Mouse (Mus musculus): ENCODE measurements around the gene Bub1. TPM values are rescaled to one million over a fixed set of nuclear protein-coding genes. Genes with fewer than 3 reads are reported as not detected.

Bub1 gene
- total RNA-seq, 2 experiments from 2014 or later = 0.16 TPM; not detected in 1

DNA sequence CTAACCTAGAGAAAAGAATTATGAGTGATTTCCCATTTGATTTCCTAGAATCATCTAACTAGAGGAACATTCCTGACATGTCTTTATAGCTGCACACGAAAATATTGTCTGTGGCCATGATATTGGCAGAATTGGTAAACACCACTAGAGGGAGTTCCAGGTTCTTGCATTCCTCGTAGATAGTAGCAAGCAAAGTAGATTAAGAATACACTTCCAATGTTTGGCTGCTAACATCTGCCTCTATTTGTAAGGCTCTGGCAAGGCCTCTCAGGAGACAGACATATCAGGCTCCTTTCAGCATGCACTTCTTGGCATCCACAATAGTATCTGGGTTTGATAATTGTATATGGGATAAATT, 1.1 kb upstream of the Bub1 start:
- TF ChIP-seq CTCF (IDR thresholded peaks at IDR 0.05) = peak; percentile 53
- no peak for DNase-seq (ENCODE audit: extremely low spot score in 1 of 2, low spot score in 2 of 2)
- H3K4me3 ChIP-seq = no peak overlapping the region
- intact Hi-C loops (cut with DNase I) = no loop called here
- H3K27ac ChIP-seq = no peak overlapping the region

DNA sequence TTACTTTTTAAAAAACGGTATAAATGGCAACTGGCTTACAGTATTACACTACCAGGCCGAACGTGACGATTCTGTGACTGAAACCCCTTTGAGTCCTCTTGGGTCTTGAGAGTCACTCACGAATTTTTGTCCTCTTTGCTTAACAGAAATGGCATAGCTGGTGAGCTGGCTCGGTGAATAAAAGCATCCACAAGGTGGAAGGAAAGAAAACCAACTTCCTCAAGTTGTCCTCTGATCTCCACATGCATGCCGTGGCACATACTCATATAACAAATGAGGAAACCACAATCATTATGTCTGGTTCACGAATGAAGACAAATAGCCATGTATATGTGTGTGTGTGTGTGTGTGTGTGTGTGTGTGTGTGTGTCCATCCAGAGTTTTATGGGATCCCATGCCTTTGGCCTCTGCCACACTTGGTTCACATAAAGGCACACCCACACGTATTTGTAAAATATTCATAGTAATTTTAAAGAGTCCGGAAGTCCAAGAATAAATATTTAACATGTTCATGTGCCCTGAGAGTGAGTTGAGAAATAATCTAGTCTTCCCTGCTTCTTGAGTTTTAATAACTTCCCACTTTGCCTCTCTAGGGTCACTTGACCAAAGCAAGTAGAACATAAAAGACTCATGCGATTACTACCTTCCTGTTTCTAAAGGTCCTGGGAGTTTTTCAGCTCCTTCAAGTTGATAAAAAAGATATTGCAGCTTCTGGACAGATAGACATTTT, 603 bp upstream of the Bub1 start:
- intact Hi-C loops (cut with DNase I) = no loop called here
- Histone ChIP-seq H3K27ac (no peak overlapping the region), H3K4me3 (peak overlapping the region; percentile 52)
- TF ChIP-seq CTCF (IDR thresholded peaks at IDR 0.05) = no peak
- no peak for DNase-seq (ENCODE audit: extremely low spot score in 1 of 2, low spot score in 2 of 2)

DNA sequence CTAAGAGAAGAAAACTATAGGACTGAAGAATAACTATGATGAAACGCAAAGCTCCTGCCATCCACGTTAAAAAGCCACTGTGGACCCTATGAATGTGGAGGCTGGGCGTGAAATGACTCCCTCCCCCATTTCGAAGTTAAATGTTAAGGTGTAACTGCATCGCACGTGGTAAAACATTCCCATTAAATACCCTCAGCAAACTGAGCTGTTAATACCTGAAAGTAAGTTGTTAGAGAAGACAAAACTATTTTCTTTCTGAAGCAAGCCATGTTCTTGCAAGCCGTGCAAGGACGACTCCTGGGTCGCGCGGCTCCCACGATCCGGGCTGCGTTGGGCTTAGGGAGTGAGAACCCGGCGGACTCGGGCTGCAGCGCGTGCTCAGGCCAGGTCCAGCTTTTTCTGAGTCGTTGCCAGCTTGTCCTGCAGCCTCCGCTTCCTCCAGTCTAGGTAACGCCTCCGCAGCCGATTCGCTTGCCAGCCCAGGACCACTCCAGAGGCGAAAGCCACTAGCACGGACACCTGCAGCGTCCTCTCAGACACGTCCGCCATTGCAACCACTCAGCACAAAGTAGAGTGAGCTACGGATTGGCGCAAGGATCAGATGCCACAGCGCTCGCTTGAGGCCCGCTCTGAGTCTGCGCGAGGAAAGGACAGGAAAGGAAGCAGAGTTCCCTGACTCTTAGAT, 39.6 kb downstream of the Bub1 start, which contains the start of gene Mtln:
TSS of gene Mtln (minus strand) at position 570 of the 685 bp plus-strand sequence.
- no peak for TF ChIP-seq CTCF (IDR thresholded peaks at IDR 0.05)
- peak; percentile 87 to 89 for DNase-seq (ENCODE audit: extremely low spot score in 1 of 2, low spot score in 2 of 2)
- intact Hi-C loops (cut with DNase I) = no loop called here
- peak within 1 kb of the TSS; percentile 91 for H3K27ac ChIP-seq
- H3K4me3 ChIP-seq = peak within 1 kb of the TSS; percentile 62

DNA sequence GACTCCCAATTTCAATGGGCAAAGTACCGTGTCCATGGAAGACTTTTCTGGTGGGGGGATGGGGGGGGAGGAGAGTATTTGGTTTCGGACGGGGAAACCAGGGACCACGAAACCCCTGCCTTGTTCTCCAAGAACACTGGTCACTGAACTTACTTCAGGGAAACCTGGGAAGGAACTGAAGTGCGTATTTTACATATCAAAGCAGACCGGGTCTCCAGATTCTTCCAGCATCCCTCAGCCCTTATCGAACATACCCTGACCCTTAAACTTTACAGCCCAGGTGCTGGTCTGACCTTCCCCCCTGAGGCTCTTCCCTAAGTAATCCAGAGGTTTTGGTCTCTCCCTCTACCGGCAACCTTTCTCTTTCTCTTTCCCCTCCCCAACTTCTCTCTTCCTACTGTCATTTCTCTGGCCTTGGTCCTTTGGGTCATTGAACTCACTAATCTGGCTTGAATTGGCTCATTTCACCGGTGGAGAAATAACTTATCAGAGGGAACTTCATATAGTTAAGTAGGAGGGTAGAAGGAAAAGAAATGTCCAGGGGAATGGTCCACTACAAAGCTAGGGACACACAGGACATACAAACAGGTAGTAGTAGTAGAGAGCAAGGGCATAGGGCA, 41.9 kb downstream of the Bub1 start:
- TF ChIP-seq CTCF (IDR thresholded peaks at IDR 0.05) = no peak
- intact Hi-C loops (cut with DNase I) = no loop called here
- DNase-seq (ENCODE audit: extremely low spot score in 1 of 2, low spot score in 2 of 2) = no peak
- H3K4me3 ChIP-seq = no peak overlapping the region
- no peak overlapping the region for H3K27ac ChIP-seq

DNA sequence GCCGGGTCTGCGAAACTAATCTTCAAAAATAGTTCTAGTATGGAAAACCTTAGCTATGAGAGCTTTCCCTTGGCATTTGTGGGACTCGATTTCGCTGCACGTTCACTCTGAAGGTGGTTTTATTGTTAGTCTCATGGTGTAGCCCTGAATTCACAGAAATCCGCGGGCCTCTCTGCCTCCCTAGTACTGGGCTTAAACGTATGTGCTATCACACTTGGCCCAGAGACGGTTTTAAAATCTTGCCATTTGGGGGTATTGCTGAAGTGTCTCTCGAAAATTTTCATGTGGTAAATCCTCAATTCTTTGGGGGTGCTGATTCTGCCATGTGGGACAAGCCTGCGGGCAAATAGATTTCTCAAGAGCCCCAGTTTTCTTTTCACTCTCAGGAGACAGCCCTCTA, 42.5 kb downstream of the Bub1 start:
- no peak for DNase-seq (ENCODE audit: extremely low spot score in 1 of 2, low spot score in 2 of 2)
- peak overlapping the region; percentile 28; the same call in 1 of the 2 replicates for H3K27ac ChIP-seq
- peak overlapping the region; percentile 96 for H3K4me3 ChIP-seq
- intact Hi-C loops (cut with DNase I) = no loop called here
- TF ChIP-seq CTCF (IDR thresholded peaks at IDR 0.05) = no peak

DNA sequence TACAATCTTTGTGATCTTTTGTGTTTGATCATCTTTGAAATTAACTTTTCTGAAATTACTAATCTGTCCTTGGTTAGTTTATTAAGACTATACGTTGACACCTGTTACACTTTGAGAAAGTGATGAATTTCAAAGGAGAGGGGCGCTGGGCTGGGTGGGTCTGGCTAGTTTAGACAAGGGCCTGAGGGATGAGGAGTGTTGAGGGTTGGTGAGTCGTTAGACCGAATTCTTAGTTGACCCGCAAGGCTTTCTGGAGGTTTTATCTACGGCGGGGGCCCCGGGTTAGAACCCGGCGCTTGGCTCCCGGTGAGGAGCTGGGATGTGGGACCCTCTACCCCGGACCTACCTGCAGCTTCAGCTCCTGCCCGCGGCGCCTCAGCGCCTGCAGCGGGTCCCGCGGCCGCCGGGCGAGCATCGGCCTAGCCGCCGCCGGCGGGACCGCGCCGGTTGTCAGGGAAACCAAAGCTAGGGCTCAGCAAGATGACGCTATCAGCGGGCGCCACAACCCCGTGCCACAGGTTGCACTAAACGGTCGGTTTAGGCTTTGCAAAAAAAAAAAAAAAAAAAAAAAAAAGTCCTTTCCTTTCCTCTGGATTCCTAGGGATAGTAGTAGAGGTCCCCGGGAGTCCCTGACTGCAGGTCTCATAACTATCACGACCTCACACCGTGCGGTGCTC, 43.1 kb downstream of the Bub1 start, which contains the start of gene Nphp1:
TSS of gene Nphp1 (minus strand) at position 458 of the 677 bp plus-strand sequence.
- Histone ChIP-seq H3K4me3 (peak within 1 kb of the TSS; percentile 96), H3K27ac (peak within 1 kb of the TSS; percentile 28; the same call in 1 of the 2 replicates)
- peak; percentile 88 for DNase-seq (ENCODE audit: extremely low spot score in 1 of 2, low spot score in 2 of 2)
- no peak for TF ChIP-seq CTCF (IDR thresholded peaks at IDR 0.05)
- intact Hi-C loops (cut with DNase I) = no loop called here

DNA sequence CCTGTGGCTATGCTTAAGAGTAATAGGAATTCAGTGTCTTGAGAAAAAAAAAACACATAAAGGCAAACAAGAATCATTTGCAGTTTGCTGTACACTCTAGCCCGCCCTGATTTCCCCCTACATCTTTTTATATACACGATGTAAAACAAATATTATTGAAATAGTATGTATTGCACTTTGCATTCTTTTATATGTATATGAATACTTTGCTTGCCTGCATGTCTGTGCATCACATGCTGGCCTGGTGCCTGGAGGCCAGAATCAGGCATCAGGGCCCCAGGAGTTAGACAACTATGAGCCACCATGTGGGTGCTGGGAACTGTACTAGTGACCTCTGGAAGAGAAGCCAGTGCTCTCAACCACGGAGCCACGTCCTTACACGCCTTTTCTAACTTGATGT, 44.4 kb downstream of the Bub1 start:
- no peak for TF ChIP-seq CTCF (IDR thresholded peaks at IDR 0.05)
- Histone ChIP-seq H3K4me3 (no peak overlapping the region), H3K27ac (no peak overlapping the region)
- intact Hi-C loops (cut with DNase I) = no loop called here
- DNase-seq (ENCODE audit: extremely low spot score in 1 of 2, low spot score in 2 of 2) = no peak

DNA sequence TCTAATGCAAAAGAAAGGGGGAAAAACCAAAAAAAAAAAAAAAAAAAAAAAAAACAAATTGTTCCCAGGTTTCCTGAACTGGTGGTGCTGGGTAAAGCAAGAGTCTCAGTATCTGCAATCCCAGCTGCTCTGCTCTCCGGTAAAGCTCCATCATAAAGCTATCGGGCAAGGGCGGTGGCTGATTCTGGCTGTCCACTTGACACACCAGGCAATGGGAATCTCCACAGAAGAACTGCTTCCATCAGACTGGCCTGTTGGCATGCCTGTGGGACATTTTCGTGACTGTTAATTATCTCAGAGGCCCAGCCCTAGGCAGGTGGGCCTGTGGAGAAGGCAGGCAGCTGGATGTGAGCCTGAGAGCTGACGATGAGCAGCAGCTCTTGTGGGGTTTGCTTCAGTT, 53.2 kb downstream of the Bub1 start:
- no peak for TF ChIP-seq CTCF (IDR thresholded peaks at IDR 0.05)
- DNase-seq (ENCODE audit: extremely low spot score in 1 of 2, low spot score in 2 of 2) = no peak
- H3K4me3 ChIP-seq = no peak overlapping the region
- intact Hi-C loops (cut with DNase I) = no loop called here
- no peak overlapping the region for H3K27ac ChIP-seq

DNA sequence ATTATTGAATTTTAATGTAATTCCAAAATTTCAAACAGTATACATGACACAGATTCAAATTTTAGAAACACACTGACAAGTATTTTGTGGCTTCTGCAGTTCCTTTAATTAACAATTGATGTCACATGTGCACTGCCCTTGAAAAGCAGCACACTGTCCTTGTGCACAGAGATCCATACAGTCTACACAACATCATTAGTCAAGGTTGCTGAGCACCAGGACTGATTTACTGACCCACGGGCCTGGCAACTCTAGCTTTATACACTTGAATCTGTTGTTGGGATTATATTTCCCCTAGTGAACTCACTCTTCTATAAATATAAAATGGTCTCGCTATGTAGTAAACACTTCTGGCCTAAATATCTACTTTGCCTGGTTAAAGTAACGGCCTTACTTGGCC, 56.7 kb downstream of the Bub1 start:
- no peak for DNase-seq (ENCODE audit: extremely low spot score in 1 of 2, low spot score in 2 of 2)
- no peak for TF ChIP-seq CTCF (IDR thresholded peaks at IDR 0.05)
- intact Hi-C loops (cut with DNase I) = no loop called here
- Histone ChIP-seq H3K4me3 (no peak overlapping the region), H3K27ac (no peak overlapping the region)

DNA sequence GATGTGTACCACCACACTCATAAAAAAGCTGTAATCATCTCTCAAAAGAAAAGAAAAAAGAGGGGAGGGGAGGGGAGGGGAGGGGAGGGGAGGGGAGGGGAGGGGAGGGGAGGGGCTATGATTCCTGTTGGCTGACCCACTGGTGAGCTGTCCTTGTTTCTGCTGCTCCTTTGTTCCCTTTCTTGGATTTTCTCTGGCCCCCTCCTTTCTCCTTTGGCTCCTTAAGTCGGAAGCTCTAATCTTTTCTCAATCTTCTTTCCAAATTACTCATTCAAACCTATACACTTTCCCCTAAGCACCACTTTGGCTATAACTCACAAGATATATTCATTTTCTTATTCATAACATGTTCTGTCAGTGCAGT, 57.1 kb downstream of the Bub1 start:
- H3K4me3 ChIP-seq = no peak overlapping the region
- no peak overlapping the region for H3K27ac ChIP-seq
- TF ChIP-seq CTCF (IDR thresholded peaks at IDR 0.05) = no peak
- intact Hi-C loops (cut with DNase I) = no loop called here
- DNase-seq (ENCODE audit: extremely low spot score in 1 of 2, low spot score in 2 of 2) = no peak

DNA sequence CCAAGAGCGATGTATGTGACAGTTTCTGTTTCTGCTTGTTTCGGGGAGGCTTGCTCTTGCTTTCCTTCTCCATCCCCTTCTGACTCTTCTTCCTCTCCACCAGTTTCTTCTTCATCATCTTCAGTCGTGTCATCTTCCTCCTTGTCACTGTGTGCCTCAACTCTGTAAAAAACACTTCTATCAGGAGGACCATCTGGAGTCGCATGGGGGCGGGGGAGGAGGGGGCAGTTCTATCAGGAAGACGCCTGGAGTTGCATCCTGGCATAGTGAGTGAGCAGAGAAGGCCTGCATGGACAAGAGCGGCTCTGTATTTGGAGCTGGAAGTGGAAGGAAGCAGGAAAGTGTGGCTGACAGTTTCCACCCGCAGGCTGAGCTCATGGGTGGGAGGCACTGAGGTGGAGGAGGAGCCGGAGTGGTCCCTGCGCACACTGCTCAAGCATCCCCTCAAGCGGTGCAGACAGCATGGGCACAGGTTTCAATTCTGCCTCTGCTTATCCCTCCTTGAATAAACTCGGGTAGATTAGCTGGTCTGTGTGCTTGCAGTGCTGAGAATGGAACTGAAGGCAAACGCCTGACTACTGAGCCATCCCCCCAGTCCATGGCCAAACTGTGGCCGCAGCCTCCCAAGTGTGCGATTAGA, 57.6 kb downstream of the Bub1 start:
- intact Hi-C loops (cut with DNase I) = no loop called here
- no peak for TF ChIP-seq CTCF (IDR thresholded peaks at IDR 0.05)
- DNase-seq (ENCODE audit: extremely low spot score in 1 of 2, low spot score in 2 of 2) = no peak
- no peak overlapping the region for H3K4me3 ChIP-seq
- 0 out of 2 replicates have a peak overlapping the region, but pooled peaks have one; percentile 5 for H3K27ac ChIP-seq

All from left cerebral cortex, adult 2 months (tissue).